Mouse (Mus musculus) liver, adult 2 months (tissue): Measurements from ENCODE around the gene Itpkb.

Experiments used
- CTCF ChIP-seq: fragments of 200-500 bp; IDR thresholded peaks from 2 replicates; pipeline ENCODE4 v1.5.1; 2011; ENCODE audit warnings: low read depth, low read length, control low read depth
- POLR2A ChIP-seq: fragments of 200-500 bp; IDR thresholded peaks from 2 replicates; pipeline ENCODE4 v1.6.1; 2011; ENCODE audit warnings: low read length, control low read depth; ENCODE audit not compliant: insufficient read depth; ENCODE audit errors: extremely low read depth

- no peak for TF ChIP-seq POLR2A
- no peak for TF ChIP-seq CTCF
Measured at GRCm38 (mm10) chr1:180388481-180388880, 58.2 kb downstream of the Itpkb start.
